Mouse (Mus musculus): ENCODE measurements at regions not wholly inside any gene's neighbourhood (a gene's known extent, or its start where the extent isn't known, plus 50 kb on each side); places are given as distances from the start of the nearest gene placed in this dataset.

- Histone ChIP-seq H3K27me3 (ENCODE audit: control insufficient read depth, insufficient read depth, low read length) (no peaks in the 10 kb centered on the region), H3K4me1 (ENCODE audit: control insufficient read depth, insufficient read depth, low read length) (no peaks in the 10 kb centered on the region), H3K27ac (ENCODE audit: low read depth, low read length) (no peak overlapping the region), H3K4me2 (ENCODE audit: low read depth) (no peak overlapping the region), H3K9me3 (ENCODE audit: control insufficient read depth, low read length) (no peaks in the 10 kb centered on the region), H3K4me3 (ENCODE audit: low read depth, low read length) (no peak overlapping the region), H3K36me3 (ENCODE audit: control insufficient read depth, insufficient read depth, low read length) (no peaks in the 10 kb centered on the region), H3K9ac (ENCODE audit: low read length) (no peak overlapping the region)
- DNase-seq (ENCODE audit: low spot score): no peak
- 97% methylated on average over 2 of the region's 2 CpGs for WGBS
- no peak for ATAC-seq (ENCODE audit: insufficient read depth, low FRiP score, low TSS enrichment)
Measured at GRCm38 (mm10) chr6:98740447-98740846, 397.9 kb upstream of the Gm765 start.

GRCm38 (mm10) chr6:98731010-98731530 is 388.5 kb upstream of the Gm765 start:
- Histone ChIP-seq H3K36me3 (ENCODE audit: control insufficient read depth, insufficient read depth, low read length) (no peaks in the 10 kb centered on the region), H3K9ac (ENCODE audit: low read length) (no peak overlapping the region), H3K27ac (ENCODE audit: low read depth, low read length) (no peak overlapping the region), H3K4me3 (ENCODE audit: low read depth, low read length) (no peak overlapping the region), H3K4me1 (ENCODE audit: control insufficient read depth, insufficient read depth, low read length) (no peaks in the 10 kb centered on the region), H3K27me3 (ENCODE audit: control insufficient read depth, insufficient read depth, low read length) (no peaks in the 10 kb centered on the region), H3K4me2 (ENCODE audit: low read depth) (no peak overlapping the region), H3K9me3 (ENCODE audit: control insufficient read depth, low read length) (no peaks in the 10 kb centered on the region)
- no peak for DNase-seq (ENCODE audit: low spot score)
- no peak for ATAC-seq (ENCODE audit: insufficient read depth, low FRiP score, low TSS enrichment)

- Histone ChIP-seq H3K36me3 (ENCODE audit: control insufficient read depth, insufficient read depth, low read length) (no peaks in the 10 kb centered on the region), H3K9me3 (ENCODE audit: control insufficient read depth, low read length) (no peaks in the 10 kb centered on the region), H3K4me1 (ENCODE audit: control insufficient read depth, insufficient read depth, low read length) (no peaks in the 10 kb centered on the region), H3K27ac (ENCODE audit: low read depth, low read length) (no peak overlapping the region), H3K27me3 (ENCODE audit: control insufficient read depth, insufficient read depth, low read length) (no peaks in the 10 kb centered on the region), H3K4me3 (ENCODE audit: low read depth, low read length) (no peak overlapping the region), H3K4me2 (ENCODE audit: low read depth) (no peak overlapping the region), H3K9ac (ENCODE audit: low read length) (no peak overlapping the region)
- no peak for DNase-seq (ENCODE audit: low spot score)
- WGBS: 86% methylated on average over 5 of the region's 5 CpGs
- no peak for ATAC-seq (ENCODE audit: insufficient read depth, low FRiP score, low TSS enrichment)
Measured at GRCm38 (mm10) chr6:98726605-98727144, 384.1 kb upstream of the Gm765 start.

DNA sequence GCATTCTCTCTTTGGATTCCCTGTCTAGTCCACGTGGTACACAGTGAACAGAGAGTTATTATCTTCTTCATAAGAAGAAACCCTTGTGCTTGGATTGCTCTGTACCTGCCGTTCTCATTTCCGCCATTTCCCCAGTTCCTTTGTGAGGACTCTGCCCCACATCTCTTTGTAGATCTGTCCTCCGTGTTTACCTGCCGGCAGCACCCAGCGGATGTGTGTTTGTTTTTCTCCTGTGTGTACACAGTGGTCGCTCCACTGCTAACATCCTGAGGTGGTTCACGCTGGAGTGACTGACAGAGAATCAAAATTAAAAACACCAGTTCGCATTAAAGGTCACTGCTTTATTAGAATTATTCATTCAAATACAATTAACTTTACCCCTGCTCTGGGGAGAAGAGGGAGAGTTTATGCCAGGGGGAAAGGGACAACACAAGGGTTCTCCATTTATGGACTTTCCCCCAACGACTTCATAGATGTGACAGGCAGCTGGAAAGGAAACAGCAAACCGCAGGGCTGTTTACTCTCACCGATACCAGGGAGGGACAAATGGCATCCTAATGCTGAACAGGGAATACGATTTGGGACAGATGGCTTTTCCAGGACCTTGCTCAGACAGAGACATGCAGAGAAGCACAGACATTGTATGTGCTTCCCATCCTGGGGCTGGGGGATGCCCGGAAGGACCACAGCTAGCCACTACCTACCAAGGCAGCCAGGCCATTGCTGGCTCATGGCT is 362.5 kb upstream of the Gm765 start:
- WGBS: 59% methylated on average over 14 of the region's 14 CpGs

DNA sequence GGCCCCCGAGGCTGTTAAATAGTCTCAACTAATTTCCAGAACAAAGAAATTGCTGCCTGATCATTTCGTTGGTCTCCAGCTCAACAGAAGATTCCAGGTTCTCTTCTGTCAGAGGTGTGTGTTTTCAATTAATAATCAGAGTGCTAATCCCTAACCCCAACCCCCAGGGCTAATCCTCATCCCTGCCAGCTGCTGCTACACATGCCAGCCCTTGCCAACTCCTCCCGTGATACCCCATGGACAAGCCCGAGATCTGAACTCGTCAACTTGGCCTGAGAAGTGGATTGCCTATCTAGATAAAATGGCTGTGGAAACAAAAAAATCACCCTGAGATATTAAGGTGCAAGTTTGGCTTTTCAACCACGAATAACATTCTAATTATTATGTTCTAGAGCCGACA is 355.0 kb upstream of the Gm765 start:
- Histone ChIP-seq H3K4me3 (ENCODE audit: low read depth, low read length) (no peak overlapping the region), H3K27me3 (ENCODE audit: control insufficient read depth, insufficient read depth, low read length) (no peaks in the 10 kb centered on the region), H3K9me3 (ENCODE audit: control insufficient read depth, low read length) (no peaks in the 10 kb centered on the region), H3K4me1 (ENCODE audit: control insufficient read depth, insufficient read depth, low read length) (no peaks in the 10 kb centered on the region), H3K36me3 (ENCODE audit: control insufficient read depth, insufficient read depth, low read length) (no peaks in the 10 kb centered on the region), H3K9ac (ENCODE audit: low read length) (no peak overlapping the region), H3K4me2 (ENCODE audit: low read depth) (no peak overlapping the region), H3K27ac (ENCODE audit: low read depth, low read length) (no peak overlapping the region)
- 87% methylated on average over 7 of the region's 7 CpGs for WGBS
- DNase-seq (ENCODE audit: low spot score) (no peak), ATAC-seq (ENCODE audit: insufficient read depth, low FRiP score, low TSS enrichment) (no peak)

More for the DNA sequence above, 362.5 kb upstream of the Gm765 start:
- ATAC-seq (ENCODE audit: insufficient read depth, low FRiP score, low TSS enrichment) (no peak), DNase-seq (ENCODE audit: low spot score) (no peak)
- Histone ChIP-seq H3K4me3 (ENCODE audit: low read depth, low read length) (no peak overlapping the region), H3K9me3 (ENCODE audit: control insufficient read depth, low read length) (no peaks in the 10 kb centered on the region), H3K27me3 (ENCODE audit: control insufficient read depth, insufficient read depth, low read length) (no peaks in the 10 kb centered on the region), H3K27ac (ENCODE audit: low read depth, low read length) (no peak overlapping the region), H3K4me1 (ENCODE audit: control insufficient read depth, insufficient read depth, low read length) (no peaks in the 10 kb centered on the region), H3K4me2 (ENCODE audit: low read depth) (no peak overlapping the region), H3K36me3 (ENCODE audit: control insufficient read depth, insufficient read depth, low read length) (no peaks in the 10 kb centered on the region), H3K9ac (ENCODE audit: low read length) (no peak overlapping the region)

DNA sequence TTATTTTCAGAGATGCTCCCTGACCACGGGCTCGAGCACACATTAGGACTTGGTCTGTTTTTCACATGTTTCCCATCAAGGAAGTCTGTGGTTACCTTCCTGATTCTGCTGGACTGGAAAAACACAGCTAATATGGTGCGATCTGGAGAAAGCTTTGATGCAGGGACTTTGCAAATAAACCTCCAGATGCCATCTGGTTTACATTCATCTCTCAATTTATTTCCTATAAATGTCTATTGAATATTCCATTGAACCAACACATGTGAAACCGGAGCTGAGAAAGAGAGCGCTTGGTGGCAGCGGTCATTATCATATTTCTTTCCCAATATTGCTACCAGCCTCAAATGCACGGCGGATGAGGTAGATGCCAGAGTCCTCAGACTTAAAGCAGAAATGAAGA is 350.9 kb upstream of the Gm765 start:
- H3K9me3 ChIP-seq (ENCODE audit: control insufficient read depth, low read length): no peaks in the 10 kb centered on the region
- H3K27ac ChIP-seq (ENCODE audit: low read depth, low read length): no peak overlapping the region

DNA sequence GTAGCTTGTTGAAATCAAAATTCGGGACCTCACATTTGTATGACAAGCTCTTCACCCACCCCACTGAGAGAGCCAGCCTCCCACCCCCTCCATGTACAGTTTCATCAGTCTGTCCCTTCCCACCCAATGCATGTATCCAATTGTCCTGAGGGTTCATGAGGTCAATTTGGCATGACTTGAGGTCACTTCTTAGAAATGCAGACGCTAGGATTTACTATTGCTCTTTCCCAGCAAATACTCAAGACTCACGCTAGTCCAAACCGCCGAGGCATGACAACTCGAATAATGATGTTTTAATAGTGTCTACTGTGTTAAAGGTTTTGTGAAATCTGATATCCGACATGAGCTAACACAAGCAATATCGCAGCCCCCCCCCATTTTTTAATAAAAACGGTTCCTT is 347.6 kb upstream of the Gm765 start:
- 53% methylated on average over 9 of the region's 9 CpGs for WGBS
- Histone ChIP-seq H3K4me1 (ENCODE audit: control insufficient read depth, insufficient read depth, low read length) (no peaks in the 10 kb centered on the region), H3K36me3 (ENCODE audit: control insufficient read depth, insufficient read depth, low read length) (no peaks in the 10 kb centered on the region), H3K9ac (ENCODE audit: low read length) (no peak overlapping the region), H3K4me2 (ENCODE audit: low read depth) (no peak overlapping the region), H3K27me3 (ENCODE audit: control insufficient read depth, insufficient read depth, low read length) (no peaks in the 10 kb centered on the region), H3K9me3 (ENCODE audit: control insufficient read depth, low read length) (no peaks in the 10 kb centered on the region), H3K27ac (ENCODE audit: low read depth, low read length) (no peak overlapping the region), H3K4me3 (ENCODE audit: low read depth, low read length) (no peak overlapping the region)
- ATAC-seq (ENCODE audit: insufficient read depth, low FRiP score, low TSS enrichment): no peak
- no peak for DNase-seq (ENCODE audit: low spot score)

More for the DNA sequence above, 350.9 kb upstream of the Gm765 start:
- Histone ChIP-seq H3K27me3 (ENCODE audit: control insufficient read depth, insufficient read depth, low read length) (no peaks in the 10 kb centered on the region), H3K9ac (ENCODE audit: low read length) (no peak overlapping the region), H3K36me3 (ENCODE audit: control insufficient read depth, insufficient read depth, low read length) (no peaks in the 10 kb centered on the region), H3K4me3 (ENCODE audit: low read depth, low read length) (no peak overlapping the region), H3K4me2 (ENCODE audit: low read depth) (no peak overlapping the region), H3K4me1 (ENCODE audit: control insufficient read depth, insufficient read depth, low read length) (no peaks in the 10 kb centered on the region)
- WGBS: 66% methylated on average over 8 of the region's 8 CpGs
- ATAC-seq (ENCODE audit: insufficient read depth, low FRiP score, low TSS enrichment) (no peak), DNase-seq (ENCODE audit: low spot score) (no peak)

DNA sequence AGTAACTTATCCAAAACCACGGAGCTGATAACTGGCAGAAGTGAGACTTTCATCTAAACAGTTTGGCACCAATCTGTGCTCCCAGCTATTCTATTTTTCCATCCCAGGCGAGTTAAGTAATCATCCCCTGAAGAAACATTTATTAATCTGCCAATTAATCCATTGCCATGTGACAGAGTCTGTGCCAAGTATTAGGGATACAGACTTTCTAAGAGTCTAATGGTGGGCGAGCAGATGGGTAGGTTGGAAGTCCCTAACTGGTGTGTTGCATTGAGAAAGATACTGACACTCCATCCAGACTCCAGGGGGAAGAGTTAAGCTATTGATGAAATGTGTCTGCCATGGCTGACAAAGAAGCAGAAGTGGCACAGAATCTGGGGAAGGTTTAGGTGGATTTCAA is 346.8 kb upstream of the Gm765 start:
- no peak overlapping the region for H3K9ac ChIP-seq (ENCODE audit: low read length)
- no peaks in the 10 kb centered on the region for H3K9me3 ChIP-seq (ENCODE audit: control insufficient read depth, low read length)
- H3K4me3 ChIP-seq (ENCODE audit: low read depth, low read length): no peak overlapping the region
- H3K4me2 ChIP-seq (ENCODE audit: low read depth): no peak overlapping the region
- no peaks in the 10 kb centered on the region for H3K27me3 ChIP-seq (ENCODE audit: control insufficient read depth, insufficient read depth, low read length)
- no peak for DNase-seq (ENCODE audit: low spot score)
- WGBS: 93% methylated on average over 3 of the region's 3 CpGs
- ATAC-seq (ENCODE audit: insufficient read depth, low FRiP score, low TSS enrichment): no peak
- no peaks in the 10 kb centered on the region for H3K36me3 ChIP-seq (ENCODE audit: control insufficient read depth, insufficient read depth, low read length)
- H3K4me1 ChIP-seq (ENCODE audit: control insufficient read depth, insufficient read depth, low read length): no peaks in the 10 kb centered on the region
- no peak overlapping the region for H3K27ac ChIP-seq (ENCODE audit: low read depth, low read length)

- ATAC-seq (ENCODE audit: insufficient read depth, low FRiP score, low TSS enrichment): no peak
- no peak overlapping the region for H3K4me3 ChIP-seq (ENCODE audit: low read depth, low read length)
- no peaks in the 10 kb centered on the region for H3K9me3 ChIP-seq (ENCODE audit: control insufficient read depth, low read length)
- H3K27me3 ChIP-seq (ENCODE audit: control insufficient read depth, insufficient read depth, low read length): no peaks in the 10 kb centered on the region
- no peaks in the 10 kb centered on the region for H3K4me1 ChIP-seq (ENCODE audit: control insufficient read depth, insufficient read depth, low read length)
- H3K9ac ChIP-seq (ENCODE audit: low read length): no peak overlapping the region
- DNase-seq (ENCODE audit: low spot score): no peak
- no peaks in the 10 kb centered on the region for H3K36me3 ChIP-seq (ENCODE audit: control insufficient read depth, insufficient read depth, low read length)
- H3K4me2 ChIP-seq (ENCODE audit: low read depth): no peak overlapping the region
- H3K27ac ChIP-seq (ENCODE audit: low read depth, low read length): no peak overlapping the region
- WGBS: 93% methylated on average over 2 of the region's 2 CpGs
Measured at GRCm38 (mm10) chr6:98688624-98689023, 346.1 kb upstream of the Gm765 start.

Data from neural tube, embryonic 11.5 days (tissue).